Mouse (Mus musculus): ENCODE data around the gene Brs3.

Gene Brs3

DNA sequence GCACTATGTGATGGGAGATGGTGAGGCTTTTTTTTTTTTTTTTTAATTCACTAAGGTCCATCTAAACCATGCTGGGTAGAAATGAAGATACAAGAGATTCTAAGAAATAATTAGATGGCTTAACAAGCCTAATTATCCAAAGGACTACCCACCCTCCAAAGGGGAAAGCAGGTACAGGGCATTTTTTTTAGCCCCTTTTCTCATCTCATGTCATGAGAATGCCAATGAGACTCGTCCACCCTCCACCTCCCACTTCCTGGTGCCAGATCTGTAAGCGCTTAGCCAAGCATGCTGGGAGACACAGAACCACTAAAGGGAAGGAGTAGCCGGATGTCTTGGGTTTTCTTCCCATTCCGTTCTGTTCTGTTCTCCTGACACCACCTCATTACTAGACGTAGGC is at the start of gene Brs3:
Gene Brs3 (plus strand): TSS at position 301 of the 400 bp plus-strand sequence.
- in situ Hi-C loops (cut with MboI; ENCODE audit: unreplicated experiment in 2 of 2), result no loop called here

DNA sequence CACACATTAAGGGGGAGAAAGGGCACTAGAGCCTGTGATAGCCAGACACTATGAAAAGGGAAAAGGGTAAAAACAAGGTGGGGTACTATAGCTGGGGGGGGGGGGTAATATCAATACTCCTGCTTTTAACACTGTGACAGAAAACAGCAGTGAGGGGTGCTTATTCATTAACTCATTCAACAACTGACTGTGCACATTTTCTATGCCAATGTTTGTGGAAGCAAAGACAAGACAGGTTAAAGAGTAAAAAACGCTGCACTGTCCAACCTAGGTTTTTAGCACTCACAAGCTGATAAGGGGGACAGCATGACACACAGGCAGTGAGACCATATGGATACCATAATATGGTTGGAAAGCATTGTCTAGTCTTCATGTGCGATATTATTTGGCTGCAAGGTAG is 30.0 kb upstream of the Brs3 start:
- in situ Hi-C loops (cut with MboI; ENCODE audit: unreplicated experiment in 2 of 2), result no loop called here

DNA sequence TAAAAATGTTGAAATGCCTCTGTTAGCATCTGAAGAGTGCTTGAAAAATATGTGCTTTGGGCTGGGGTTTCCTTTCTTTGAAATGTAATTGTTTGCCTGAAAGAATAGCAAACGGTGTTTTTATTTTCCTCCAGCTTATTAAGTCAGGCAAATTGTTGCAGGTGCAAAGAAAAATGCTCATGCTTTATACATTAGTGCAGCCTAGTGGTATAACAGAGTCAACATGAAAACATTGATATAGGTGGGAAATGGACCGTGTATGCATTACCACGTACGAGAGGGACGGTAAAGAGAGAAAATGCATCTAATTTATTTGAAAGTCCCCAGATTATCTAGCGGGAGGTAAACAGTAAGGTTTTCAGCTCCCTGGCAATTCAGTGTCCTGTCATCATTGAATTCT is 995 bp downstream of the Brs3 start:
- in situ Hi-C loops (cut with MboI; ENCODE audit: unreplicated experiment in 2 of 2), result no loop called here

DNA sequence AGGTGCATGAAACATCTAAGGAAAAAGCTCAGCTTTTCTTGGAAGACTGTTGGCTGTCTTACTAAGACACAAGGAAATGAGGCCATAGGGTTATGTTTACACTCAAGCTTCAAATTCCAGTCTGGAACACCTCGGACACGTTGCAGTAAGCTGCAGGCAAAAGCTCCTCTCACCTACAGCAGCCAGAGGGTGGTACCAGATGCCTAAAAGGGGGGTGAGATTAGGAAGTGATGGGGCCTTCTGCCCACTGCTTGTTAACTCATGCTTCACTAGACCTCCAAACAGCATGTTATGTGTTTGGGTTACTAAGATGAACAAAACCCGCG is 9.9 kb downstream of the Brs3 start:
- in situ Hi-C loops (cut with MboI; ENCODE audit: unreplicated experiment in 2 of 2), result loop anchor here (25.0 kb wide), 3 partner anchors 284 to 466 kb away; partner anchors contain the start of genes Mmgt1 (in 2 of the 2), Arhgef6 (in 1 of the 2) and Rbmx (in 1 of the 2)

DNA sequence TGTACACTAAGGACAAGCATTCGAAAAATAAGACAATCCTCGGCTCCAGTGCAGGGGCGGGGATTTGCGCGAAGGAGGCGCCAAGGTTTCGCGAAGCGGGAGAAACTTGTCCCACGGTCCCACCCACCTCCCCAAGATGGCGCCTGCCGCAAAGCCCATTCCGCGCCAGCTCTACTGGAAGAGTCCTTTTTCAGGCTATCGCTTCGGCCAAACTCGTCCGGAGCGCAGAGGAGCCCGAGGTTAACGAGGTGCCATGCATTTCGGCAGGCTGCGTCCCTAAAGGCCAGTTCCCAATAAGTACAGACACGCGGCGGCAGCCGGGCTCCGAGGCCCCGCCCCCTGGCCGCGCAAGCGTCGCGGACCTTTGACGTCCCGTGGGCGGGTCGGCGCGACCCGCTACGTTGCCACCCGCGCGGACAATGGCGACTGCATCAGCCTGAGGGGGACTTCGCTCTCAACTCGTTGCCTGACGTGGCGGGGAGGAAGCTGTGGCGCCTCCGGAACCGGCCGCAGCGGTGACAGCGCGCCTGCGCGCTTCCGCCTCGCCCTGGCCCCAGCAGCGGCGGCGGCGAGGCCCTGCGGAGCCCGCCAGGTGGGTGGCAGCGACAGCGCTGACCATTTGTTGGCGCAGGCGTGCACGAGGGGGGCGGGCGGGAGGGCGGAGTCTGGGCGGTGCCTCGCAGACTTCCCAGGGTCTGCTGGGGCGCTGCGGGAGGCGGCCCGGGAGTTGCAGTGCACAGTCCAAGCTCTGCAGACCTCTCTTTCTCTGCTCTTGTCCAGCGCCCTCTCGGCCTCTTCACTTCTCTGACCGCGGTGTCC is 10.5 kb downstream of the Brs3 start, which contains the start of gene Htatsf1:
Gene Htatsf1 (plus strand): TSS at position 410 of the 819 bp plus-strand sequence.
- in situ Hi-C loops (cut with MboI; ENCODE audit: unreplicated experiment in 2 of 2), result loop anchor here (25.0 kb wide), 3 partner anchors 284 to 466 kb away; partner anchors contain the start of genes Mmgt1 (in 2 of the 2), Arhgef6 (in 1 of the 2) and Rbmx (in 1 of the 2)

DNA sequence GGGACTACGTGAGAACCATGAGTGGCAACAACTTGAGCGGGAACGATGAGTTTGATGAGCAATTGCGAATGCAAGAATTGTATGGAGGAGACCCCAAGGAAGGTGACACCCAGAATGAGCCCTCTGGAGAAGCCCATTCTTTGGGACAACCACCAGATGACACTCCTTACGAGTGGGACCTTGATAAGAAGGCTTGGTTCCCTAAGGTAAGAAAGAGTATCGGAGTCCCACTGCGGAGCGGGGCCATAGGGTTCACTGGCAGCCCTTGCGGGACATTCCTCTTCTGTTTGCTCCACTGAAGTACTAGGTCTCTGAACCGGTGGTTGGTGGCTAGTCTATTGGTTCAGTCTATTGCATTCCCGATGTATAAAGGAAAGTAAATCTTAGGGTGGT is 11.1 kb downstream of the Brs3 start:
- in situ Hi-C loops (cut with MboI; ENCODE audit: unreplicated experiment in 2 of 2), result loop anchor here (25.0 kb wide), 3 partner anchors 283 to 467 kb away; partner anchors contain the start of genes Mmgt1 (in 2 of the 2), Arhgef6 (in 1 of the 2) and Rbmx (in 1 of the 2)

DNA sequence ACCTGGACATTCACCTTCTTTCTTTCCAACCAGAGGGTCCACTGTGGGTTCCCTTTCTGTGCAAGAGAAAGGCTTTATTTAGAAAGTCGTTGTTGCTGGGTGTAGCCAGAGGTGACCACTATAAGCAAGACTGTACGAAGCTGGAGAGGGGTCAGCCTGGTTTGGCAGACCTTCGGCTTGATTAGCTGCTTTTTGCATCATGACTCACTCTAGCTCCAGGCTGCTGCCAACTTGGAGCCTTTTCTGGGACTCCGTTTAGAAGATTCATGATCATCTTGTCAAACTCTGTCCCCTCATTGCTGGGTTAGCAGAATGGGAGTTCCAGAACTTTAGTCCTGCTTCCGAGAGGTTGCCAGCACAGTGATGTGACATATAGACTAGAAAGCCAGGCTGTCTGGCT is 38.6 kb downstream of the Brs3 start:
- in situ Hi-C loops (cut with MboI; ENCODE audit: unreplicated experiment in 2 of 2), result loop anchor here in 1 of 2 experiments (25.0 kb wide), 1 partner anchor 106 kb away; no protein-coding TSS in a partner anchor

DNA sequence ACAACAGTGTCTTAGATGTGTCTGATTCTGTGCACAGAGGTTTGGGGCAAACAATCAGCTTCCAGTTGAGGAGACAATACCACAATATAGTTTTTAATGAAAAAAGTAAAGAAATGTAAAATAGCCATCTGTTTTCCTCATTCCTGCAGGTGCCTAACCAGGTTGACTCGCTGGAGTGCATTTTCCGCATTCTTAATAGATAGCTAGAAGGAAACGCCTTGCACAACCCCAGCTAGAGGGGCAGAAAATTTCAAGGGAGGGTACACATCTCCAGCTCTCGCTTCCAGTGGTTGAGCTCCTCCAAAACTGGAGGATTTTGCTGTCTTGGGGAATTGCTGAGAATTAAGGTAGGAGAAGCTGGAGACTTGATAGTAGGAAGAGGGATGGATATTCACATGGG is 44.9 kb downstream of the Brs3 start, which contains the start of gene Vgll1:
Gene Vgll1 (plus strand): TSS at position 301 of the 400 bp plus-strand sequence.
- in situ Hi-C loops (cut with MboI; ENCODE audit: unreplicated experiment in 2 of 2), result loop anchor here in 1 of 2 experiments (25.0 kb wide), 1 partner anchor 99 kb away; no protein-coding TSS in a partner anchor

Data from v-Abl transformed pro-B cells (cell line).